Mouse (Mus musculus) heart, adult 2 months (tissue): ENCODE measurements around the gene Unc45b. TPM values are rescaled to one million over a fixed set of nuclear protein-coding genes. Genes with fewer than 3 reads are reported as not detected.

Source experiments
- DNase-seq, 2 experiments: peaks; one replicate each; pipeline ENCODE4 v3.0.0; 2021
- H3K27ac ChIP-seq: fragments of 200-600 bp; 2 replicates; pipeline ENCODE4 v1.8.1; 2022
- H3K27me3 ChIP-seq: fragments of 200-500 bp; 2 replicates; pipeline ENCODE4 v1.6.1; 2012; ENCODE audit warnings: mild to moderate bottlenecking, low read length, inconsistent platforms, mixed read lengths; ENCODE audit not compliant: control insufficient read depth, insufficient read depth
- H3K36me3 ChIP-seq: fragments of 200-500 bp; 2 replicates; pipeline ENCODE4 v1.6.1; 2012; ENCODE audit warnings: low read length, inconsistent platforms; ENCODE audit not compliant: control insufficient read depth, insufficient read depth
- H3K4me1 ChIP-seq: fragments of 200-500 bp; 2 replicates; pipeline ENCODE4 v1.6.1; 2011; ENCODE audit warnings: low read length; ENCODE audit not compliant: control insufficient read depth, insufficient read depth
- H3K4me3 ChIP-seq: fragments of 200-600 bp; 2 replicates; pipeline ENCODE4 v1.8.1; 2022
- H3K79me2 ChIP-seq: fragments of 200-500 bp; replicated peaks from 2 replicates; pipeline ENCODE4 v1.6.1; 2012; ENCODE audit warnings: mild to moderate bottlenecking, inconsistent platforms, low read length, moderate library complexity, mixed read lengths; ENCODE audit not compliant: control insufficient read depth, insufficient read depth
- H3K9ac ChIP-seq: fragments of 200-500 bp; 2 replicates; pipeline ENCODE4 v1.6.1; 2012; ENCODE audit warnings: low read depth, mild to moderate bottlenecking, control low read depth, inconsistent platforms, low read length, mixed read lengths
- CTCF ChIP-seq: fragments of 200-600 bp; IDR thresholded peaks from 2 replicates; pipeline ENCODE4 v1.8.1; 2022; ENCODE audit warnings: antibody characterized with exemption, mild to moderate bottlenecking, moderate library complexity
- EP300 ChIP-seq: fragments of 200-500 bp; IDR thresholded peaks from 2 replicates; pipeline ENCODE4 v1.6.1; 2011; ENCODE audit warnings: low read depth, low read length, control low read depth; ENCODE audit not compliant: insufficient read depth
- POLR2A ChIP-seq: fragments of 200-500 bp; IDR thresholded peaks from 2 replicates; pipeline ENCODE4 v1.6.1; 2011; ENCODE audit warnings: mild to moderate bottlenecking, low read depth, low read length, control low read depth; ENCODE audit not compliant: insufficient read depth
- WGBS: fragments of 180-500 bp; shearing (Covaris S2); methylation state at CpG from one replicate; pipeline ENCODE4 v1.1.7; 2018; 5-methylcytosine and 5-hydroxymethylcytosine counted together
- intact Hi-C: fragments of 180-260 bp; cut with DNase I; formaldehyde crosslinking; loops from one replicate; pipeline ENCODE4 v1.15.1; 2025
- polyA plus RNA-seq: library from polyadenylated mRNA; depleted of rRNA; stranded (reverse); fragments of >200 nt; gene quantifications from 2 replicates; pipeline ENCODE4 v1.2.3, GENCODE M21; 2012
- total RNA-seq, 2 experiments: library from RNA; stranded (reverse); gene quantifications; 2 replicates each; pipeline ENCODE4 v1.2.3; 2021

Unc45b gene
- total and polyA plus RNA-seq, 3 experiments = 107 to 190 (median 167) TPM

DNA sequence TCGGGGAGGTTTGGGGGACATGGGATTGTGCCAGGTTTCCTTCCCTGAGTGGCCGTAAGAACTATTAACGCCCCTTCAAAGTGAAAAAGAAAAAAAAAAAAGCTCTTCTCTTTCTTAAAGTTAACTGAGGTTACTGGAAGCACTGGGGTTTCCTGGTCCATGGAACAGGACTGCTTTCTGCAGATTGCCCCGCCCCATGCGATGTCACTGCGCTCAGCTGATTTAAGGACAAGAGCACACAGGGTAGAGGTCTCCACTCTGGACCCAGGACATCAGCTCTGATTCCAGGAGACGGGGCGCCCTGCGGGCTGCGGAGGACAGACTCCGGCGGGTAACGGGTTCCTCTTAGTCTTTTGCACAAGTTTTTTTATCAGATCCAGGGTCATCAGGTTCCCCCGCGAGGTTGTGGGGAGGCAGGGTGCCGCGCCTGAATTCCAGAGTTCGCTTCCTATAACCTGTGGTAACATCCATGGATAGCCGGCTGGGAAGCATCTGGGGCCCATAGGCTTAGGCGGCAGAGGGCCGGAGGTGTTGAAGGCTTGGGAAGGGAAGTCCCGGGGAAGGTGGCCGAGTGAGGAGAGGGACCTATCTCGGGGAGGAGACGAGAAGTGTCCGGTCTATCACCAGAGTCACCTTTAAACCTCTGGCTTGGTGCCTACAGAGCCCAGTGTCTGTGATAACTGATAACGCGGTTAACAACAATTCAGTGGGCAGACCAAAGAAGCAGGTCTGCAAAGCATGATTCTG is 41.7 kb downstream of the Unc45b start:
- WGBS = 6% methylated on average over 28 of the region's 28 CpGs
- H3K27me3 ChIP-seq = no peaks in the 10 kb centered on the region
- H3K4me3 ChIP-seq = peak overlapping the region; percentile 63
- peaks cover 24% of the 10 kb centered on the region for H3K36me3 ChIP-seq
- peaks cover 1% of the 10 kb centered on the region; the same call in 1 of the 2 replicates for H3K79me2 ChIP-seq
- H3K27ac ChIP-seq = peak overlapping the region; percentile 97
- DNase-seq = peak; percentile 84 to 87
- TF ChIP-seq EP300 (0 out of 2 replicates have a peak, but pooled peaks have one; percentile 79), CTCF (no peak), POLR2A (peak; percentile 97)
- intact Hi-C loops = loop anchor here (5.0 kb wide), 1 partner anchor 515 kb away; no protein-coding TSS in a partner anchor
- peak overlapping the region; percentile 68 for H3K9ac ChIP-seq
- peaks cover 14% of the 10 kb centered on the region for H3K4me1 ChIP-seq

DNA sequence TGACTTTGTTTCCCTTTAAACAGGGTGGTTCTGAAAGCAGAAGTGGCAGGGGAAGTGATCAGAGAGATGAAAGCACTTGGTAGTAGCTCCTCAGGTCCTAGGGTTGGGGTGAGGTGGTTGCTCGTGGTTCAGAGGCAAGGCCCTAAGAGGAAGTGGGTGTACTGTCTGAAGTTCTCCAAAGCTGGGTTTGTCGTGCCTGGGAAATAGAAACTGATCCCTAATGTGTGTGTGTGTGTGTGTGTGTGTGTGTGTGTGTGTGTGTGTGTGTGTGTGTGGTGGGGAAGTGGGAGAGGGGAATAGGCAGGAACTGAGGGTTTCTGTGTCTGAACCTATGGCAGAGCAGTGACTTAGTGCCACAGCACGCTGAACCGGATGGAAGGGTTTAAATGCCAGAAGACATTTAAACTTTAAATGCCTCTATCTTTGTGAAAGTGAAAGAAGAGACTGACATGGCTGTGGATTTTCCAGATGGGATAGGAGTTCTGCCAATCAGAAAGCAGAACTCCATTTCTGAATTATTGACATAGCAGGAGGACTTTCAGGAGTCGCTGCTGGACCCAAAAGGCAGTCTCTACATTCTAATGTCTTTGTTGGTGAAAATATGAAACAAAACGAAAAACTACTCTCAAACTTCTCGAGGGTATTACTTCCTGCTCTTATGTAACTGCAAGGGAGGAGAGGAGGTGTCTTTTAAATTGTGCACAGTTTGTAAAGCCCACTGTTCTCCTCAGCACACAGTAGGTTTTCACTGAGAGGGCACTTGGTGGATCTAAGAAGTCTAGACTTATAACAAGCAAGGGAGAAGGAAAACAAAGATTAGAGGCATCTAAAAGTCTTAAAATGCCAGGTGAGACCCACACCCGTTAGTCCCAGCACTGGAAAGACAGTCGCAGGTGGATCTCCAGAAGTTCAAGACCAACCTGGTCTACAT is 42.5 kb downstream of the Unc45b start:
- Histone ChIP-seq H3K36me3 (peaks cover 30% of the 10 kb centered on the region), H3K79me2 (peaks cover 1% of the 10 kb centered on the region; the same call in 1 of the 2 replicates), H3K4me3 (peak overlapping the region; percentile 63), H3K9ac (peak overlapping the region; percentile 66), H3K4me1 (peaks cover 12% of the 10 kb centered on the region), H3K27me3 (no peaks in the 10 kb centered on the region), H3K27ac (peak overlapping the region; percentile 97)
- intact Hi-C loops = loop anchor here (5.0 kb wide), 1 partner anchor 514 kb away; no protein-coding TSS in a partner anchor
- no peak for TF ChIP-seq CTCF
- TF ChIP-seq EP300 = no peak
- no peak; the same call in 1 of the 2 replicates for TF ChIP-seq POLR2A
- 39% methylated on average over 9 of the region's 9 CpGs for WGBS
- peak; percentile 54 to 65 for DNase-seq

DNA sequence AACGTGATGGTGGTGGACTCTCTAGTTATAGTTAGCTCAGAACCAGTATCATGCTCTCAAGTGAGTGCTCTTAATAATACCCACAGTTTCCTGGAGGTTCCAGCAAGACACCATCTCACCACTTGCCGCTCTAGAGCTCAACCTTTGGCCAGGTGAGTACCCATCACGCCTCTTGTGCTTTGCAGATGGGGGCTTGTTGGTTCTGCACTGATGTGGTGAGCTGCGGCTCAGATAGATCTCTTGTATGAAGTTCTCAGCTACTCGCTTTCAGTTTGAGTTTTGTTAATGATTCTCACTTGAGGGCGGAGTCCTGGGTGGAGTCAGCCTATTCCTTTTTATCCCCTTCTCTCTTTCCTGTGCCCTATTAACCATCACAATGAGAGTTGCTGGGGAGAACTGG is 44.3 kb downstream of the Unc45b start:
- peaks cover 10% of the 10 kb centered on the region for H3K4me1 ChIP-seq
- 62% methylated on average over 6 of the region's 6 CpGs for WGBS
- DNase-seq = no peak
- H3K27me3 ChIP-seq = no peaks in the 10 kb centered on the region
- intact Hi-C loops = loop anchor here (5.0 kb wide), 1 partner anchor 513 kb away; no protein-coding TSS in a partner anchor
- H3K4me3 ChIP-seq = peak overlapping the region; percentile 51
- H3K36me3 ChIP-seq = peaks cover 45% of the 10 kb centered on the region
- peaks cover 1% of the 10 kb centered on the region; the same call in 1 of the 2 replicates for H3K79me2 ChIP-seq
- peak overlapping the region; percentile 69 for H3K27ac ChIP-seq
- TF ChIP-seq CTCF = no peak
- TF ChIP-seq EP300 = no peak
- TF ChIP-seq POLR2A = no peak
- H3K9ac ChIP-seq = peak overlapping the region; percentile 33; the same call in 1 of the 2 replicates

DNA sequence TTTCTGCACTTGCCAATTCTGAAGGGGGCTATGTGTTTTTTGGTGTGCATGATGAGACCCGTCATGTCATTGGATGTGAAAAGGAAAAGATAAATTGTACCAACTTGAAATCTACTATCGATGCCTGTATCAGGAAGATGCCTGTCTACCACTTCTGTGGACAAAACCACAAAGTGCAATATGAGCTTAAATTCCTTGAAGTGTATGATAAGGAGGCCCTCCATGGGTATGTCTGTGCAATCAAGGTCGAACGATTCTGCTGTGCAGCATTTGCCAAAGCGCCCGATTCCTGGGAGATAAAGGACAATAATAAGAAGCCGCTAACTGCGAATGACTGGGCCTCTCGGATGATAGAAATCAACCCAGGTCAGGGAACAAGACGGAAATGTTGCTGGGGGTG is 46.6 kb downstream of the Unc45b start:
- TF ChIP-seq EP300 (no peak), CTCF (no peak), POLR2A (no peak)
- Histone ChIP-seq H3K27me3 (no peaks in the 10 kb centered on the region), H3K4me1 (peaks cover 11% of the 10 kb centered on the region), H3K27ac (no peak overlapping the region; the same call in 1 of the 2 replicates), H3K4me3 (peak overlapping the region; percentile 20; the same call in 1 of the 2 replicates), H3K36me3 (peaks cover 67% of the 10 kb centered on the region), H3K79me2 (peaks cover 1% of the 10 kb centered on the region; the same call in 1 of the 2 replicates), H3K9ac (0 out of 2 replicates have a peak overlapping the region, but pooled peaks have one; percentile 11)
- 45% methylated on average over 10 of the region's 10 CpGs for WGBS
- intact Hi-C loops = no loop called here
- DNase-seq = peak in 1 of 2 experiments; percentile 14

DNA sequence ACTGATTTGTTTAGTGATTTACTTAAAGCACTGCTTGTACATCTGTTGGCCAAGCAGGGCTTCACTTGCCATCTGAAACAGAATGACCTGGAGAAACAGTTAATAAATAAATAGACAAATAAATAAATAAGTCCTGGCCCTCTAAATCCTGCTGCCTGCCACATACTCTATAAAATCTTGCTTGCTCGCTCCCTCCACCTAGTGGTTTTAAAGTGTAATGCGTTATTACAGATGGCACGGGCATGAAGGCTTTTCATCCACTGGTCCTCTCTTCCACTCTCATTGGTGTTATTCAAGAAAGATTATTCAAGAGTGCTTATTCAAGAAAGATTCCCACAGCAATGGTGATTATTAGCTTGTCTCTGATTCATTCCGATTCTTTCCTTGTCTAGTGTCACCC is 49.3 kb downstream of the Unc45b start:
- no peak for TF ChIP-seq EP300
- TF ChIP-seq CTCF = peak; percentile 95
- DNase-seq = peak in 1 of 2 experiments; percentile 27
- no peak overlapping the region for H3K27ac ChIP-seq
- H3K79me2 ChIP-seq = peaks cover 1% of the 10 kb centered on the region; the same call in 1 of the 2 replicates
- intact Hi-C loops = loop anchor here (1.0 to 2.0 kb wide), 2 partner anchors 44 to 61 kb away; partner anchors contain the start of gene Slfn8
- H3K4me3 ChIP-seq = no peak overlapping the region
- H3K9ac ChIP-seq = no peak overlapping the region
- WGBS = 7% methylated on average over 4 of the region's 4 CpGs
- H3K27me3 ChIP-seq = no peaks in the 10 kb centered on the region
- H3K36me3 ChIP-seq = peaks cover 72% of the 10 kb centered on the region
- peaks cover 11% of the 10 kb centered on the region for H3K4me1 ChIP-seq
